Mouse (Mus musculus) skeletal muscle tissue, adult 2 months (tissue): ENCODE measurements around the gene Gm20388.
A peak's percentile ranks its signal among the peaks of the same experiment; 100 is the strongest.

ENCODE experiments used
- DNase-seq: peaks from one replicate; pipeline ENCODE4 v3.0.0-alpha.2; 2012; ENCODE audit warnings: low read depth, low spot score

Gene Gm20388

GRCm38 (mm10) chr8:120227891-120228591, 317.4 kb downstream of the Gm20388 start, which contains the start of gene Gse1:
Gse1 (plus strand) TSS chr8:120228456.
- DNase-seq: peak; percentile 88

GRCm38 (mm10) chr8:120228781-120229573, 318.3 kb downstream of the Gm20388 start:
- DNase-seq: no peak

- no peak for DNase-seq
These were observed 318.9 kb downstream of the Gm20388 start for GRCm38 (mm10) chr8:120229574-120229916.

GRCm38 (mm10) chr8:120230081-120230480, 319.4 kb downstream of the Gm20388 start:
- no peak for DNase-seq

GRCm38 (mm10) chr8:120230715-120231614, 320.3 kb downstream of the Gm20388 start:
- no peak for DNase-seq

GRCm38 (mm10) chr8:120231870-120232269, 321.2 kb downstream of the Gm20388 start:
- peak; percentile 69 for DNase-seq

GRCm38 (mm10) chr8:120232398-120232797, 321.8 kb downstream of the Gm20388 start:
- no peak for DNase-seq

- no peak for DNase-seq
These were observed 322.3 kb downstream of the Gm20388 start for GRCm38 (mm10) chr8:120232913-120233312.

- no peak for DNase-seq
These were observed 323.8 kb downstream of the Gm20388 start for GRCm38 (mm10) chr8:120234457-120234856.

GRCm38 (mm10) chr8:120234866-120235265, 324.2 kb downstream of the Gm20388 start:
- DNase-seq: peak; percentile 79

GRCm38 (mm10) chr8:120243222-120243621, 332.6 kb downstream of the Gm20388 start:
- DNase-seq: no peak

GRCm38 (mm10) chr8:120243916-120244451, 333.3 kb downstream of the Gm20388 start:
- DNase-seq: no peak

GRCm38 (mm10) chr8:120244553-120244952, 333.9 kb downstream of the Gm20388 start:
- no peak for DNase-seq

- DNase-seq: no peak
These were observed 337.0 kb downstream of the Gm20388 start for GRCm38 (mm10) chr8:120247618-120248017.

- DNase-seq: peak; percentile 75
These were observed 337.4 kb downstream of the Gm20388 start for GRCm38 (mm10) chr8:120248031-120248430.

GRCm38 (mm10) chr8:120248451-120248850, 337.8 kb downstream of the Gm20388 start:
- no peak for DNase-seq

- peak; percentile 75 for DNase-seq
These were observed 339.2 kb downstream of the Gm20388 start for GRCm38 (mm10) chr8:120249800-120250336.

- DNase-seq: no peak
These were observed 340.2 kb downstream of the Gm20388 start for GRCm38 (mm10) chr8:120250750-120251410.

GRCm38 (mm10) chr8:120251411-120252035, 340.9 kb downstream of the Gm20388 start:
- DNase-seq: peak; percentile 83

GRCm38 (mm10) chr8:120253626-120254025, 343.0 kb downstream of the Gm20388 start:
- no peak for DNase-seq
